Mouse (Mus musculus) v-Abl transformed pro-B cells (cell line): Measurements from ENCODE around the gene Dntt.

Experiments
- in situ Hi-C, 2 experiments: fragments of 400-800 bp; cut with MboI; formaldehyde crosslinking; loops; one replicate each; pipeline ENCODE4 v1.15.1; 2025; ENCODE audit not compliant: unreplicated experiment in 2 of 2

Gene Dntt

DNA sequence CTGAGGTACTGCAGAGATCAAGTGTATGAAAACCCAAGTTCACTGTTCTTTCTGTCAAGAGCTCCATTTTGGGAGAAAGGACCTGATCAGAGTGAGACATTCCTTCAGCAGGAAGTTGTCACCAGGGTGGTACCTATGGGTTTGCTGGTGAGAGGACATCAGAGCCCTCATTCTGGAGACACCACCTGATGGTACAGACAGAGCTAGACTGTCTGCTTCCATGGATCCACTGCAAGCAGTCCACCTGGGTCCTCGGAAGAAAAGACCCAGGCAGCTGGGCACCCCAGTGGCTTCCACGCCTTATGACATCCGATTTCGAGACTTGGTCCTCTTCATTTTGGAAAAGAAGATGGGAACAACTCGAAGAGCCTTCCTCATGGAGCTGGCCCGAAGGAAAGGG lies at the start of gene Dntt:
Gene Dntt, plus strand, starts transcription at position 57 of the 400 bp plus-strand sequence.
- in situ Hi-C loops, result no loop called here

DNA sequence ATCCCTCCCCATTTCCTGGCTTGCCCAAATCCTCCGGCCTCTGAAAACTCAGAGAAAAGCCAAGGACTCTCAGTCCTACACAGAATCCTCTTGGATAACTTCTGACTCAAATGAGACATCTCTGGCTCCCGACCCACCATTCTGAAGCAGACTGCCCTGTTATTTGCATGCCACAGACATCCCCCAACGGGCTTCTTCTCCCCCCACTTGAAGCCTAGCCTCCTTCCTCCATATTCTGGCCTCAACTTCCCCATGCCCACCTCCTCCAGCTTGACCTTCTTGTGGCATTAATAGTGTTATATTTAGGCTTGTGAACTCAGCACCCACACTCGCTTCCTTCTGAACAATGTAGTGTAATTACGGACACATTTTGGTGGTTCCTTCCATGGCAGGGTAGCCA lies 48.4 kb upstream of the Dntt start:
- in situ Hi-C loops, result no loop called here

DNA sequence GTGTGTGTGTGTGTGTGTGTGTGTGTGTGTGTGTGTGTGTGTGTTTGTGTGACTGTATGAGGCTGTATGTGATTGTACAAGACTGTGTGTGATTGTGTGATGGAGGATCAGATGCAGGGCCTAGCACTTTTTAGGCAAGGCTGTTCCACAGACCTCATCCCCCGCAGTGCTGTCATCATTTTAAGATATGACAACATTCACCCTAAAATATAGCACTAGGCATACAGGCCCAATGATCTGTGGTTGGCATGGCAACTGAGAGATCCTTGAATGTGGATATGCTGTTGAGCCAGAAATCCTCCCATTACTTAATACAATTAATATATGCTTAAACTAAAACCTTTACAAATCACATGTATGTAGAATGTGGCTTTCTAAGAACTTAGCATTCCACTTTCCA lies 44.5 kb upstream of the Dntt start:
- in situ Hi-C loops, result no loop called here

DNA sequence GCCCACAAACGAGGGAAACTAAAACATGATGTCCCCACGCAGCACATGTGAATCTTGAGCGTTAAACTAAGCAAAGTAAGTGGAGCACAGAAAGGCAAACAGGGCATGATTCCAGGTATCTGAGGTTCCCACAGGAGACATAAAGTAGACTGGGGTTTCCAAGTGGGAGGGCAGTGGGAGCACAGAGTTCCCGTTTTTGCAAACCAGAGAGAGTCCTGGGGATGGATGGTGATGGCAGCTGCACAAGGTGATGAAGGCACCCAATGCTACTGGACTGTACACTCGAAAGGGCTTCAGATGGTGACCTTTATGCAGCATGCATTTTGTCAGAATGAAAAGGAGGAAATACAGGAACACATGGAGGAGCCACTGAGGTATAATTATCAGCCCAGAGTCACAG lies 40.2 kb upstream of the Dntt start:
- in situ Hi-C loops, result no loop called here

DNA sequence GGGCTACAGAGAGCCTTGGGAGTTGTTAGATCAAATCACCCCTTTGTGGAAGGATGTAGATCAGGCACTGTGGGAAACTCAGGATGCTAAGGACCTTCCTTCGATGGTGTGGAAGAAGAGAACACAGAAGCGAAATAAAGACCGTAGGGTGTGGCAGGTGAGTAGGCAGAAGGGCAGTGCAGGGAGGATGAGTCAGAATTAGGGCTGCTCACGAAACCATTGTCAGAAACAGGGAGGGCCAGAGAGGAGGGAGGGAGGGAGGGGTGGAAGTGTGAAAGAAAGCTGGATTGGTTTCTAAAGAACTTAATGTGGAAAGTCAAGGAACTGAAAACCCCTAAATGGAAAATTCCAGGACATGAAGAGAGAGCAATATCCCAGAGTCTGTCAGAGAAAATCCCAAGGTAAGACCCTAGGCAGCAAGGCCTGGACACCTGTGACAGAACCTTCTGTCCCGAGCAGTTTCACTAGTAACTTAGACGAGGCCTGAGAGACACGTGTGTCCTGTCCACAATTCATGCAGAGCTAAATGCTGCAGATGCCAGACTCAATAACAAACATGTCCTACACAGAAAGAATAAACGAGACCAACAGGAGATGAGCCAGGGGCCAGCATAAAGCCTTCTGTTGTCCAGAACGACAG lies 39.0 kb upstream of the Dntt start:
- in situ Hi-C loops, result loop anchor here in 1 of 2 experiments (5.0 kb wide), 1 partner anchor 42 kb away; no protein-coding TSS in a partner anchor

DNA sequence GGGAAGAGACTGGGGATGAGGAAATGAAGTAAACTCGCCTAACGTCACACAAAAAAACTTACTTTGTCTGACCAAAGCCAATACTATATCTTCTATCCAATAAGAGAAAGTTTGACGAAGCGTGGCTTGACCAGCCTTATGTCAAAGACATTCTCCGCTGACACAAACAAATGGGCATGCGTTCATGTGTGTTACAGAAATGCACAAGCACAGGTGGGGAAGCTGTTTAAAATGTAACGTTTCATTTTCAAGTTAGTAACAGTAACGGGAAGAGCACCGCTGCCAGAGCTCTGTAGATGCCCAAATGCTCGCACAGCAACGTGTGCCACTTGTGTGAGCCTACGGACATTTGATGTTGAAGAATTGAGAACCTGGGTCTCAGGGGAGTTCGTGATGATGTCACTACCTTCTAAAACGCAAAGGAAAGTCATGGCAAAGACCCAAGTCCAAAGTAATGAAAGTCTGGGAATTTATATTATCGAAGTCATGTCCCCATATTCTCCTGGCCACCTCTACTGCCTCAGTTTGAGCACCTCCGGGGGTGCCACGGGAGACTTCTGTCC lies 38.2 kb upstream of the Dntt start:
- in situ Hi-C loops, result loop anchor here in 1 of 2 experiments (5.0 kb wide), 1 partner anchor 41 kb away; no protein-coding TSS in a partner anchor

DNA sequence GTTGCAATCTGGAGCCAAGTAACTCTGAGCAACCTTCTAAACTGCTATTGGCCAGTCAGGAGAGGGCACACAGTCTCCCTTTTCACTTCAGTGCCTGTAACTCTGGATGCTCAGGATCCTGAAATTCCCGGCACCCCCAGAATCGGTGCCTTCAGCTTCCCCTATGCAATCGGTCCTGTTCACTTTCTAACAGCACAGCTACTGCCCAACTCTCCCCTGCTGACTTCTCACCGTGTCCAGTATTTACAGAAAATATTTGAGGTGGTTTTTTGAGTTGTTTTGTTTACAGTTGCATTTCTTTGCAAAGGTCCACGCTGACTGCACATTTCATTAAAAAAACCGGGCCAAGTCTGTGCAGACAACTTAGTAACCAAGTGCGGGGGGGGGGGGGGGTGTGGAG lies 37.4 kb upstream of the Dntt start:
- in situ Hi-C loops, result loop anchor here in 1 of 2 experiments (5.0 kb wide), 1 partner anchor 41 kb away; no protein-coding TSS in a partner anchor

DNA sequence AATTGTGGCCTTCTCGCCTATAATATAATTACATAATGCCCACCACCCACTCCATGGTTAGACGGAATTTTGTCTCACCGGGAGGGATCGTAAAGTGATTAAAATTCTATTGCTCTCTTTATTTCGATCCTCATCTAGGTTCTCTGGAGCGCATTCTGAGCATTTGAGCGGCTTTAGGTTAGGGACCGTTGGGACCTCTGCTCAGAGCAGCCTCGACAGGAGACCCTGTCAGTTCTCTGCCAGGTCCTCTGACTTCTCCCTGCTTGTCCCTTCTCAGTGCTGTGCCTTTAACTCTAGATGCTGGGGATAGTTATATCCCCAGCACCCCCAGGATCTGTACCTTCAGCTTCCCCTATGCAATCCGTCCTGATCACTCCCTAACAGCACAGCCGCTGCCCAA lies 37.0 kb upstream of the Dntt start:
- in situ Hi-C loops, result loop anchor here in 1 of 2 experiments (5.0 kb wide), 1 partner anchor 40 kb away; no protein-coding TSS in a partner anchor

- in situ Hi-C loops, result loop anchor here in 1 of 2 experiments (5.0 kb wide), 1 partner anchor 40 kb away; no protein-coding TSS in a partner anchor
These were observed 36.5 kb upstream of the Dntt start for GRCm38 (mm10) chr19:40992517-40993044.

DNA sequence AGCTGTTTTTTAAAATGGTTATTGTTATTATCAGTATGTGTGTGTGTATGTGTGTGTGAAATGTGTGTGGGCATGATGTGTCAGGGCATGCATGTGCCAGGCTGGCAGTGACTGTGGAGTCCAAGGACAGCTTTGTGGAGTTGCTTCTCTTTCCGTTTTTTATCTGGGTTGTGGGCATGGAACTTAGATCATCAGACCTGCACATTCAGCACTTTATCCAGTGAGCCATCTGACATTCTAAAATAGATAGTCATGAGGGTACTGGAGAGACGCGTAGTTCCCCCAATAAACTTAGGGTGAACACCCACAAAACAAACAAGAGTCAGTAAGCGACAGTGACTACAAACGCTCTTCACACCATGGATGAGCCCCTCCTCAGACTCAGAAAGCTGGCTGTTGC lies 35.7 kb upstream of the Dntt start:
- in situ Hi-C loops, result loop anchor here in 1 of 2 experiments (5.0 kb wide), 1 partner anchor 39 kb away; no protein-coding TSS in a partner anchor

GRCm38 (mm10) chr19:40994057-40994585 lies 35.0 kb upstream of the Dntt start, which contains the start of gene Blnk:
Gene Blnk (minus strand): TSS chr19:40994535.
- in situ Hi-C loops, result loop anchor here in 1 of 2 experiments (5.0 kb wide), 1 partner anchor 38 kb away; no protein-coding TSS in a partner anchor

DNA sequence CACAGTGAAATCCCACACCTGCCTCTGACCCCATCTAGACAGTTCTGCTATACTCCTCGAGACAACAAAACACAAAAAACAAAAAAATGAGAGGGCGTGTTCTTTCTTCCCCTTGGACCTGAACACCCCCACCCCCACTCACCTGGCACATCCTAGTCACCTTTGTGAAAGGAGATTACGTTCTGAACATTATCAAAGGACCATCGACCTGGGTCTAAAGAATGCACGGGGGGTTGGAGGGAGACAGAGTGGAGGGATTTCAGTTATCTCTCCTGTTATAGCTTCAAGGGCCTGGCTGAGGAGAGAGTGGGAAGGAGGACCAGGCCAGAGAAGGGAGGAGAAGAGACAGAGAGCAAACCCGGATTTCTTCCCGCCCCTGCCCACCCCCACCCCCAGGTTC lies 34.2 kb upstream of the Dntt start:
- in situ Hi-C loops, result loop anchor here in 1 of 2 experiments (5.0 kb wide), 1 partner anchor 37 kb away; no protein-coding TSS in a partner anchor

GRCm38 (mm10) chr19:40995449-40996401 lies 33.4 kb upstream of the Dntt start:
- in situ Hi-C loops, result no loop called here

DNA sequence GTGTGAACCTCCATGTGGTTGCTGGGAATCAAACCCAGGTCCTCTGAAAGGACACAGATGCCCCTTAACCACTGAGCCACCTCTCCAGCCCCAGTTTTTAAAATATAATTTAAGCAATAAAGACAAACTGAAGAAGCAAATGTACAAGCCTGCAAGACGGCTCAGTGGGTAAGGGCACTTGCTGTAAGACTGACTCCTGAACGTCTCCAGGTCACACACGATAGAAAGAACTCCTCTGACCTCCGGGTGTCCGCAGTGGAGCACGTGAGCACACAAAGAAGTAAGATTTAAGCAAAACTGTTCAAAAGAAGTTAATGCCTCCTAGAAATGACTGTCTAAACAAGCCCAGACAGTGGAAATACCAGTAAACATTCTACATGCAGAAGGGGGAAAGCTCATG lies 32.4 kb upstream of the Dntt start:
- in situ Hi-C loops, result no loop called here

DNA sequence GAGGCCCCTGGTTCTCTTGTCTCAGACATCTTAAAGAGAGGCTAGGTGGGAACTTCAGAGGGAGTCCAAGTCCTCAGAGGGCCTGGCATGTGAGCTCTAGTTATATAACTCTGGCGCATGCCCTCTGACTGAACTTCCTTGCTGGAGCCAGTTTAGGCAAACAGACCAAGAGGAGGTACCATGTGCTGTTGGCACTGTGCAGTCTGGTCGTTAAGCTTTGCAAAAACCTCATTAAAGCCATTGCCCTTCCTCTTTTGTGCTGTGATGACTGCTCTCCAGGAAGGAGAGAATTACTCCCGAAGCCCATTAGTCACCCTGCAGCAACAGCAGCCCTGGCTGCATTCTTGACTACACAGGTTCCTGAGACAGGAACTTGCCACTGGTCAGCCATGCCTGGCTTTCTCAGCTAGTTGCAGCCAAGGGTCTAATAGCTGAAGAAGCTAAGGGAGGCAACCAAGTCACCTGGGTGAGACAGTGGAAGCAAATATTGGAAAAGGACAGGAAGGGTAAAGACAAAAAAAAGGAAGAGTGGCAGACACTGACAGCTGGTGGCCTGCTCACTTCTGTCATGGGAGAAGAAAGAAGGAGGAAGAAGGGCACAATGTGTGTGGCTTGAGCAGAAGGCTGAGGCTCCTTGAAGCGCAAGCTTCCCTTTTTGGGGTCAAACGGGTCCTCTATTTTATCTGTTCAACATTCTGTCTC lies 30.5 kb upstream of the Dntt start:
- in situ Hi-C loops, result no loop called here

- in situ Hi-C loops, result no loop called here
These were observed 29.5 kb upstream of the Dntt start for GRCm38 (mm10) chr19:40999569-40999968.

DNA sequence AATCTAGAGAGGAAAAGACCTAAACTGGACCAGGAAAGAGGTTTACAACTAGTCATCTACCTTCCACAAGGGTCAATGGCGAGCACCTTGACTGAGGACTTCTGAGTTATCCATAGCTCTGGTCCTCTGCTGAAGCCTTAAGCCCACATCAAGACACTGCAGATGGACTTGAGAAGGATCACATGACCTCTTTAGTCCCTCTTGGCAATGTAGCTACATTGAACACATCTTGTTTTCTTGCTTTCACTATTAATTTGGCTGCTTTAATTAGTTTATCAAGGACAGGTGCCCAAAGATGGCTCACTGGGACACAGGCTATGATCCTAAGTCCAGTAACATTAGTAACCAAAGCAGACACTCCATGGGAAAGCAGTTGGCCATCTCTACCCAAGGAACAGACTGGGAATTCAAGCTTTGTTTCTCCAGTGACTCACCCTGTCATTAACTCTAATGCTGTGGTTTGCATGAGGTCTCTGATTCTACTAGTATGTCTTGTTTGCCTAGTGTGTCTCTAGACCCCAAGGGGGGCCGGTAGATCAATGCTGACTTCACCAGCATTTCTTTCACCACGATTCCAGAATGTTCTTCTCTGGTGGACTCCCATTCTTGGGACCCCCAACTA lies 25.3 kb upstream of the Dntt start:
- in situ Hi-C loops, result no loop called here

GRCm38 (mm10) chr19:41006621-41007020 lies 22.5 kb upstream of the Dntt start:
- in situ Hi-C loops, result no loop called here

DNA sequence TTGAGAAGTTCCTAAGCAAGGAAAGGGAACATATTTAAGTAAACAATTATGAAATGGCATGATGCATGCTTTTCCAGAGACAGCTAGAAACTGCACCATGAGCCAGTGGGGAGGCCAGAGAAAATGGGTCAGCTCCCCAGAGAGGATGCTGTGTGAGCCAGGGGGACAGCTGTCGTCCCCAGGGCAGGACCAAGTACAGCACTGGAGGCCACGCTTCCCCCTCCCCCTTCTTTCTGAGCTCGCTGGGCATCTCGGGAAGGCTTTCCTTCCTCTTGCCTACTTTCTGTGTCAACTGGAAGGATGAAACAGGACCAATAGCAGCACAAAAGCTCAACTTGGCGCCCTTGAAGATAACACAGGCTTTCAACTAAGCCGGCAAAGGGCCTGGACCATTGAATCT lies 21.7 kb upstream of the Dntt start:
- in situ Hi-C loops, result no loop called here
